Mouse (Mus musculus) liver, embryonic 16.5 days (tissue): ENCODE data around the gene Ilf2. TPM values are rescaled to one million over a fixed set of nuclear protein-coding genes. Genes with fewer than 3 reads are reported as not detected.

Source experiments
- ATAC-seq: fragments of 200-750 bp; cut with Nextera tagmentation; 2 replicates; pipeline ENCODE4 v1.8.0; 2017; ENCODE audit warnings: low read depth, mild to moderate bottlenecking, moderate number of reproducible peaks, moderate library complexity
- H3K27ac ChIP-seq: fragments of 300-500 bp; sonication (generic); 2 replicates; pipeline ENCODE4 v1.5.1; 2014; ENCODE audit warnings: mild to moderate bottlenecking, low read length
- H3K27me3 ChIP-seq: fragments of 300-500 bp; sonication (generic); 2 replicates; pipeline ENCODE4 v1.6.1; 2014; ENCODE audit warnings: low read depth, low read length, mixed read lengths; ENCODE audit not compliant: control insufficient read depth, insufficient read depth
- H3K36me3 ChIP-seq: fragments of 300-500 bp; sonication (generic); 2 replicates; pipeline ENCODE4 v1.6.1; 2014; ENCODE audit warnings: mild to moderate bottlenecking; ENCODE audit not compliant: control insufficient read depth, insufficient read depth
- H3K4me1 ChIP-seq: fragments of 300-500 bp; sonication (generic); 2 replicates; pipeline ENCODE4 v1.6.1; 2014; ENCODE audit warnings: low read depth, low read length, mixed read lengths; ENCODE audit not compliant: control insufficient read depth
- H3K4me2 ChIP-seq: fragments of 300-500 bp; sonication (generic); 2 replicates; pipeline ENCODE4 v1.6.1; 2014; ENCODE audit warnings: low read depth, low read length, mixed read lengths
- H3K4me3 ChIP-seq: fragments of 300-500 bp; sonication (generic); 2 replicates; pipeline ENCODE4 v1.5.1; 2014; ENCODE audit warnings: low read depth, mild to moderate bottlenecking, low read length
- H3K9ac ChIP-seq: fragments of 300-500 bp; sonication (generic); 2 replicates; pipeline ENCODE4 v1.6.1; 2014; ENCODE audit warnings: low read depth, low read length
- H3K9me3 ChIP-seq: fragments of 300-500 bp; sonication (generic); replicated peaks from 2 replicates; pipeline ENCODE4 v1.6.1; 2016; ENCODE audit warnings: low read length; ENCODE audit not compliant: control insufficient read depth
- WGBS: fragments of 180-500 bp; shearing (Covaris S2); extraction: QIAGEN DNeasy Blood & Tissue Kit; methylation state at CpG from one replicate; pipeline ENCODE4 v1.1.7; 2014; ENCODE audit not compliant: insufficient replicate concordance; 5-methylcytosine and 5-hydroxymethylcytosine counted together
- polyA plus RNA-seq: library from polyadenylated mRNA; unstranded; fragments of >200 nt; fragmentation: Nextera tagmentation; extraction: Ambion mirVana; gene quantifications from 2 replicates; pipeline ENCODE4 v1.2.1, GENCODE M21; 2015

The Ilf2 gene
- polyA plus RNA-seq, 1 experiment from 2014 or later = 44.8 TPM

DNA sequence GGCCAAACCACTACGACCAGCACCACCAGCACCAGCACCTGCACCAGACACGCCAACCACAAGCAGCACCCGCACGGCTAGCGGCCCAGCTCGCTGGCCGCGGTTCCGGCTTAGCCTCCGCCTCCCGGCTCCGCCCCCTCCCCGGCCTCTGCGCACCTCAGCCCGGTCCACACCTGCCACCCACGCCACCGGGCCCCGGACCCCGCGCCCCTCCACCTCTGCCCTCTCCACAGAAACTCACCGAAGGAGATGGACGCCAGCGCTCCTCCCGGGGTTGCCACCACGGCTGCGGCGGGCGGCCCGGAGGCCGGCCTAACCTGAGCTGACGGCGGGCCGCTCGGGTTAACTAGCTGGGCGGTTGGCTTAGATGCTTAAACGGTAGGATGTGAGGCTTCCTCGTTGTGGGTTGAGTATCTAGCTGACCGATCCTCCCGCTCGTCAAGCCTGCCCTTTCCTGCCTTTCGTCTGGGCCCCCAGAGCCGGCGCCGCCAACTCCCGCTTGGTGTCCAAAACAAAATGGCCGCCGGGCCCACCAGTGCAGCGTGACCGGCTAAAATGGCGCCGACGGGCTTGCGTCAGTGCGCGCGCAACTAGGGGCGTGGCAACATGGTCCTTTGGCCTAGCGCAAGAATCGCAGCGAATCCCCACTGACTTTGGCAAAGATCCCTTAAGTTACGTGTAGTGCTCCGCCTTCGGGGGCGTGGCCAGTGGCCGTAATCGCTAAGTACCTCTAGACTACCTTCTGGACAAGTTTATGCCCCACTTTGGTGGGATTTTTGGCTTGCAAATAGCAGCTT lies 33.2 kb downstream of the Ilf2 start, which contains the start of gene Chtop:
Gene Chtop, minus strand, starts transcription at position 549 of the 797 bp plus-strand sequence.
- Histone ChIP-seq H3K36me3 (peaks cover 33% of the 10 kb centered on the region), H3K27ac (peak within 1 kb of the TSS; percentile 92), H3K4me3 (peak within 1 kb of the TSS; percentile 96), H3K4me2 (peak within 1 kb of the TSS; percentile 79), H3K27me3 (no peaks in the 10 kb centered on the region), H3K4me1 (peaks cover 21% of the 10 kb centered on the region), H3K9me3 (no peaks in the 10 kb centered on the region), H3K9ac (peak within 1 kb of the TSS; percentile 97)
- peak; percentile 92 for ATAC-seq
- under 1% methylated on average over 62 of the region's 66 CpGs for WGBS

DNA sequence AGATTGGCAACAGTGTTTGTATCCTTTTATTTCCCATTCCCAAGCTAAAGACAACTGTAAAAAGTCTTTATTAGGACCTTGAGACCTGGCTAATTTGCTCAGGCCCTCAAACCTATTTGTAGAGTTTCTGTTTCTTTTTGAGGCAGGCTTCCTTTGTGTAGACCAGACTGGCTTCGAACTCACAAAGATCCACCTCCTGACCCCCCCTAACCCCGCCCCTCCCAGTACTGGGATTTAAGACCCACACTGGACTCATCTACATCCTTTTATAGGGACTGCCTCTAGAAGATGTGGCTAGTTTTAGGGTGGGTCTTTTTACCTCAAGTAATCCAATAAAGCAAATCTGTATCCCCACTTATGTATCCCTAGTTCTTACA lies 33.8 kb downstream of the Ilf2 start:
- Histone ChIP-seq H3K36me3 (peaks cover 28% of the 10 kb centered on the region), H3K9ac (no peak overlapping the region), H3K27me3 (no peaks in the 10 kb centered on the region), H3K4me1 (peaks cover 26% of the 10 kb centered on the region), H3K9me3 (no peaks in the 10 kb centered on the region), H3K27ac (peak overlapping the region; percentile 79), H3K4me2 (peak overlapping the region; percentile 53), H3K4me3 (peak overlapping the region; percentile 96)
- WGBS = 13% methylated on average over 2 of the region's 2 CpGs
- ATAC-seq = no peak

DNA sequence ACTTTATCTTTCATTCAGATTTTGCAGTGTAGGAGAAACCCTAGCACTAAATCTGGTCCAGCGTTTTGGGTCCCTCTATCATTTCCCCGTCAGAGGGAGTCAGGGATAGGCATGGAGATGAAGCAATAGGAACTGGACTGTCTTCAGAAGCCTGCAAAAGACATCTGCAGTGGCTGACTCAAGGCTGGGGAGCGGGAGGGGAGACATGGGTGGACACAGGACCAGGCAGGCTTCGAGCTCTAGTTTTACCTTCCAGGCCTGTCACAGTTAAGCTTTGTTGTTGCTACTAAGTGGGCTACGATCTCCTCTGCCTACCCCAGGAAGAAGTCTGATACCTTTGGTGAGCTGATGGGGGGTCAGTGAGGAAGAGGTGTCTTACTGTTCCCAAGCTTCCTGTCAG lies 36.4 kb downstream of the Ilf2 start:
- H3K27ac ChIP-seq = no peak overlapping the region
- H3K4me1 ChIP-seq = peaks cover 37% of the 10 kb centered on the region
- H3K4me3 ChIP-seq = no peak overlapping the region
- no peaks in the 10 kb centered on the region for H3K27me3 ChIP-seq
- no peaks in the 10 kb centered on the region for H3K9me3 ChIP-seq
- H3K9ac ChIP-seq = no peak overlapping the region
- H3K4me2 ChIP-seq = no peak overlapping the region
- ATAC-seq = no peak
- peaks cover 5% of the 10 kb centered on the region for H3K36me3 ChIP-seq
- 70% methylated on average over 5 of the region's 5 CpGs for WGBS

DNA sequence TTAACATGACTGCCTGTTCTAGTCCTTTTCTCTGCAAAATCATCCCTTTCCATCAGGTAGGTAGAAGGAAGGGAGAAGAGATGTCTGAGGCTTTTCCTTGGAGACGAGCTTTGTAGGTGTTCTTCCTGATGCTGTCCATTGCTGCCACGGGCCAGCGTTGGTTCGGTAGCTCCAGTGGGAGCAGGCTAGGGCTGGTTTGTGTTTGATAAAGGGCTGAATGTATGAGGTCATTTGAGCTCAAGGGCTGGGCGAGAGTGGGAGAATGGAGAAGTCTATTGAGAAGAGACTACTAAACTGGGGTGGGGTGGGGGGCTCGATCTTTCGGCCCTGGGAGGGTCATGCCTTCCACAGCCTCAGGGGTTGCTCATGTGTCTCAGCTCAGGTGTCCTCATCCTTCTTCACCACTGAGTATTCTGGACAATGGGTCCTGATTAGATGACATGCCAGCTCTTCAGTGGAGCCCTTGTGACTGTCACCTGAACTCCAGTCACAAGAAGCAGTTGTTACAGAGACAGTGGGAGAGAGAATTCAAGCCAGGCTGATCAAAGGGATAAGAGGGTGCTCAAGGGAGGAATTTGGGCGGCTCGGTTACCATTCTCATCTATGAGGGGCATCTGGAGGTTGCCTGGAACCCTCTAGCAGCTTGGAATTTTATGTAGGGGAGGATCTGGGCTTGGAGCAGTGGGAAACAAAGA lies 37.2 kb downstream of the Ilf2 start:
- ATAC-seq = no peak
- Histone ChIP-seq H3K4me3 (no peak overlapping the region), H3K9ac (peak overlapping the region; percentile 64; the same call in 1 of the 2 replicates), H3K36me3 (no peaks in the 10 kb centered on the region), H3K4me1 (peaks cover 29% of the 10 kb centered on the region), H3K9me3 (no peaks in the 10 kb centered on the region), H3K27ac (no peak overlapping the region), H3K4me2 (no peak overlapping the region; the same call in 1 of the 2 replicates), H3K27me3 (no peaks in the 10 kb centered on the region)
- WGBS = 66% methylated on average over 9 of the region's 9 CpGs

DNA sequence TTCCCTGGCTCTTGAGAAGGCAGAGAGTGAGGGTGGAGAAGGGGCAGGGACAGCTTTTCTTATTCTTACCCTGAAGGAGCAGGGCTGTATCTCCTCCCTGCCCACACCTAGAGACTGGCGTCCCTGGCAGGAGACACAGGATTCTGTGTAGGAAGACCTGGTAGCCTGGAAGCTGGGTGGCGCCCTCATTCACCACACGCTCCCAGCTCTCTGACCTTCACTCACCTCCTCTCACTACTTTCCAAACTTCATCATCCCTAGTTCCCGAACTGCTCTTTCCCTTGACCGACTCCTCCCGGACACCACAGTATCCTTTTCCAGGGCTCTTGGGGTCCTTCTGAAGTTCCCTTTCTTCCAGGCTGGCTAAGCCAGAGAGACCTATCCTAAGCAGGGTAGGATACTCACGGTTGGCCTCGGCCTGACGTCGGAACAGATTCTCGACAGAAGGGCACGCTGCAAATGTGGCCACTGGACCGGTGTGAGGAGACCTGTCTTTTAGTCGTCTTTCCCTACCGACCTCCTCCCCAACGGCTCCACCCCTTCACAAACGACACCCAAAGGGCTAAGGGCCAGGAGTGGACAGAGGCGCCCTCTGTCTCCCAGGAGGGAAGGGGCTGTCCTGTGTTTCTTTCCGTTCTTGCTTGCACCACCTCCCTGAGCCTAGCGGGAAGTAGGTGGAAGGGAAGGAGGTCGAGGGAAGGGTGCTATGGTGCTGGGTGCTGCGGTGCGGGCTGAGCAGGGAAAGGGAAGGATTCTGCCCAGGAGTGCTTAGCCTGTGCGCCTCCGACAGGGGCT lies 38.1 kb downstream of the Ilf2 start, which contains the start of the genes S100a1 and S100a13:
Gene S100a1, minus strand, starts transcription at position 597 of the 795 bp plus-strand sequence.
Gene S100a13, plus strand, starts transcription at position 640 of the 795 bp plus-strand sequence.
- 3% methylated on average over 25 of the region's 25 CpGs for WGBS
- peak; percentile 37 for ATAC-seq
- no peaks in the 10 kb centered on the region for H3K27me3 ChIP-seq
- peak within 1 kb of the TSS; percentile 32 for H3K27ac ChIP-seq
- H3K4me2 ChIP-seq = peak within 1 kb of the TSS; percentile 98
- no peaks in the 10 kb centered on the region for H3K36me3 ChIP-seq
- no peaks in the 10 kb centered on the region for H3K9me3 ChIP-seq
- H3K4me1 ChIP-seq = peaks cover 27% of the 10 kb centered on the region
- H3K9ac ChIP-seq = peak within 1 kb of the TSS; percentile 64
- H3K4me3 ChIP-seq = peak within 1 kb of the TSS; percentile 64

DNA sequence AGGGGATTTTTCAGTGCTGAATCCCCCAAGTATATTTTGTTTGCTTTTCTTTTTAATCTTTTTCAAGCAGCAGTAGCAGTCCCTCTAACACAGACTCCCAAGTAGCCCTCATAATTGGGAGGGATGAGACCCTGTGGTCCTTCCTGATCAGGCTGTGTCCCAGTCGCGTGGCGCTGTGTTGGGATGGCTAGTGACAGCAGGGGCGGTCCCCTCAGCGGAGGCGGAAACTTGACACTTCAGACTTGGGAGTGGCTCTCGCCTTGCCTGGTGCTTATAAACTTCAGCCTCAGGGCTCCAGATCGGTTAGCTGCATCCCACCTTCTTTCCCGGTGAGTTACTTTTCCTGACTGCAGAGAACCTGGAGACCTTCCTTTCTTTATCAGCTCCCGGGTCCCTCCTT lies 38.8 kb downstream of the Ilf2 start:
- Histone ChIP-seq H3K27ac (peak overlapping the region; percentile 32), H3K4me3 (peak overlapping the region; percentile 64), H3K9ac (peak overlapping the region; percentile 64), H3K27me3 (no peaks in the 10 kb centered on the region), H3K9me3 (no peaks in the 10 kb centered on the region), H3K4me2 (peak overlapping the region; percentile 98), H3K4me1 (peaks cover 25% of the 10 kb centered on the region), H3K36me3 (no peaks in the 10 kb centered on the region)
- under 1% methylated on average over 10 of the region's 10 CpGs for WGBS
- ATAC-seq = peak; percentile 85

DNA sequence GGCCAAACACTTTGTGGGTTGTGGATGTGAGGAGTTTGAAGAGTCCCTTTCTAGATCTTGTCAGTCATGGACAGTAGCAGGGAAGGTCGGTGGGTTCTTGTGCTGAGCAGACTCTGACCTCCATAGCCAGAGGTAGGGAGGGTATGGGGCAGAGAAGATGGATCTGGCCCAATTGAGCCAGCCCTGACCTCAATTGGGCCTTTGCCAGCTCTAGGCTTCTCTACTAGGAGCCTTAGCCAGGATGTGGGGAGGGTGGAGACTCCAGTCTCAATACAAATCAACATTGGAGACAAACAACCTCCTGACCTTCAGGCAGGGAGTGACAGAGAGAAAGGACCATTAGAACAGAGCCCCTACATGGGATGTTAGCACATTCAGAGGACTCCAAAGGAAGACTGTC lies 39.3 kb downstream of the Ilf2 start:
- H3K27ac ChIP-seq = peak overlapping the region; percentile 32; the same call in 1 of the 2 replicates
- no peaks in the 10 kb centered on the region for H3K36me3 ChIP-seq
- WGBS = 19% methylated on average over 1 of the region's 1 CpGs
- H3K27me3 ChIP-seq = no peaks in the 10 kb centered on the region
- peak overlapping the region; percentile 64 for H3K4me3 ChIP-seq
- 0 out of 2 replicates have a peak, but pooled peaks have one; percentile 10 for ATAC-seq
- H3K9ac ChIP-seq = peak overlapping the region; percentile 64
- H3K9me3 ChIP-seq = no peaks in the 10 kb centered on the region
- H3K4me2 ChIP-seq = peak overlapping the region; percentile 98
- peaks cover 23% of the 10 kb centered on the region for H3K4me1 ChIP-seq

DNA sequence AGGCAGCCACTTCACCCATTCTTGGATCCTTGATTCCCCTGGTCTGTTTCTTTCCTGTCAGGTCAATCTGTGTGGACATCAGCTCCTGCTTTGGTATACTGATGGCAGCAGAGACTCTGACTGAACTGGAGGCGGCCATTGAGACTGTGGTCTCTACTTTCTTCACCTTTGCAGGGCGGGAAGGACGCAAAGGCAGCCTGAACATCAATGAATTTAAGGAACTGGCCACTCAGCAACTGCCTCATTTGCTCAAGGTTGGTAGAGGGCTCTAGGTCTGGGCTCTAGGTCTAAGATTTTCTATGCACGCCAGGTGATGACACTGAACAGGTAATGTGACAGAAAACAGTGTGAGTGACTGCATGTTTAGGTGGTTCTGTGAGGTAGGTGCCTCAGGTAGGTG lies 39.9 kb downstream of the Ilf2 start:
- H3K9ac ChIP-seq = no peak overlapping the region
- H3K4me2 ChIP-seq = 0 out of 2 replicates have a peak overlapping the region, but pooled peaks have one; percentile 98
- no peaks in the 10 kb centered on the region for H3K9me3 ChIP-seq
- H3K4me1 ChIP-seq = peaks cover 23% of the 10 kb centered on the region
- no peak for ATAC-seq
- H3K27me3 ChIP-seq = no peaks in the 10 kb centered on the region
- 67% methylated on average over 4 of the region's 4 CpGs for WGBS
- H3K36me3 ChIP-seq = no peaks in the 10 kb centered on the region
- H3K4me3 ChIP-seq = no peak overlapping the region
- H3K27ac ChIP-seq = no peak overlapping the region
